Mouse (Mus musculus) intestine, postnatal 0 days (tissue): ENCODE measurements at regions not wholly inside any gene's neighbourhood (a gene's known extent, or its start where the extent isn't known, plus 50 kb on each side); places are given as distances from the start of the nearest gene placed in this dataset.

Experiments
- ATAC-seq: fragments of 200-750 bp; cut with Nextera tagmentation; 2 replicates; pipeline ENCODE4 v1.8.0; 2017; ENCODE audit warnings: mild to moderate bottlenecking, moderate TSS enrichment, moderate library complexity
- H3K27ac ChIP-seq: fragments of 300-500 bp; sonication (generic); 2 replicates; pipeline ENCODE4 v1.5.1; 2014; ENCODE audit warnings: mild to moderate bottlenecking, low read depth, low read length, moderate library complexity
- H3K27me3 ChIP-seq: fragments of 300-500 bp; sonication (generic); replicated peaks from 2 replicates; pipeline ENCODE4 v1.6.1; 2014; ENCODE audit warnings: low read length, mixed read lengths; ENCODE audit not compliant: control insufficient read depth, insufficient read depth
- H3K36me3 ChIP-seq: fragments of 300-500 bp; sonication (generic); 2 replicates; pipeline ENCODE4 v1.6.1; 2014; ENCODE audit warnings: mild to moderate bottlenecking, moderate library complexity; ENCODE audit not compliant: control insufficient read depth, insufficient read depth
- H3K4me1 ChIP-seq: fragments of 300-500 bp; sonication (generic); replicated peaks from 2 replicates; pipeline ENCODE4 v1.6.1; 2014; ENCODE audit warnings: antibody characterized with exemption, low read length, mixed read lengths; ENCODE audit not compliant: control insufficient read depth, insufficient read depth
- H3K4me2 ChIP-seq: fragments of 300-500 bp; sonication (generic); replicated peaks from 2 replicates; pipeline ENCODE4 v1.6.1; 2014; ENCODE audit warnings: low read depth, mild to moderate bottlenecking, moderate library complexity
- H3K4me3 ChIP-seq: fragments of 300-500 bp; sonication (generic); 2 replicates; pipeline ENCODE4 v1.5.1; 2014; ENCODE audit warnings: low read depth, low read length
- H3K9ac ChIP-seq: fragments of 300-500 bp; sonication (generic); 2 replicates; pipeline ENCODE4 v1.6.1; 2014; ENCODE audit warnings: mild to moderate bottlenecking, low read depth, low read length
- H3K9me3 ChIP-seq: fragments of 300-500 bp; sonication (generic); 2 replicates; pipeline ENCODE4 v1.6.1; 2016; ENCODE audit warnings: mixed run types; ENCODE audit not compliant: control insufficient read depth
- CTCF ChIP-seq: sonication (generic); IDR thresholded peaks from 2 replicates; pipeline ENCODE4 v1.5.1; 2016; ENCODE audit warnings: low read depth, mild to moderate bottlenecking, control low read depth, antibody characterized with exemption, moderate library complexity
- WGBS: fragments of 180-500 bp; shearing (Covaris S2); extraction: QIAGEN DNeasy Blood & Tissue Kit; methylation state at CpG from one replicate; pipeline ENCODE4 v1.1.7; 2014; 5-methylcytosine and 5-hydroxymethylcytosine counted together

DNA sequence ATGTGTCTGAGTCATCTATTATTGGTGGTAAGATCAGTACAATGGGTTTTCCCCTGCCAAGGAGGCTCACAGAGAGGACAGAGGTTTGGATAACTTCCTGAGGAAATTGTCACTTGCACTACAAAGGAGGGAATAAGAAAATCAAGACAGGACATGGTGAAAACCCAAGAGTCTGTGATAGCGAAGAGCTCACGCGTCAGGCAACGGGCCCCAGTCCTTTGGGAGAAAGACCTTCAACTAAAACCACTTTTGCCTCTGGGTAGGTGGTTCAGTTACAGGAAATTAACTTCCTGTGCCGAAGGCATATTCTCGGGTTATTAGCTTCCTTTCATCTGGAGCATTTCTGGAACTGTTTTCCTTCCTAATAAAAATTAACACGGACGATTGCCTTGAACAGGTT, 440.4 kb downstream of the Rnf144b start:
- no peaks in the 10 kb centered on the region for H3K36me3 ChIP-seq
- H3K9me3 ChIP-seq = no peaks in the 10 kb centered on the region
- no peaks in the 10 kb centered on the region for H3K27me3 ChIP-seq
- H3K4me1 ChIP-seq = no peaks in the 10 kb centered on the region
- no peak overlapping the region for H3K4me3 ChIP-seq
- 81% methylated on average over 8 of the region's 8 CpGs for WGBS
- TF ChIP-seq CTCF = no peak
- no peak overlapping the region for H3K4me2 ChIP-seq
- H3K27ac ChIP-seq = no peak overlapping the region
- no peak for ATAC-seq
- no peak overlapping the region for H3K9ac ChIP-seq

DNA sequence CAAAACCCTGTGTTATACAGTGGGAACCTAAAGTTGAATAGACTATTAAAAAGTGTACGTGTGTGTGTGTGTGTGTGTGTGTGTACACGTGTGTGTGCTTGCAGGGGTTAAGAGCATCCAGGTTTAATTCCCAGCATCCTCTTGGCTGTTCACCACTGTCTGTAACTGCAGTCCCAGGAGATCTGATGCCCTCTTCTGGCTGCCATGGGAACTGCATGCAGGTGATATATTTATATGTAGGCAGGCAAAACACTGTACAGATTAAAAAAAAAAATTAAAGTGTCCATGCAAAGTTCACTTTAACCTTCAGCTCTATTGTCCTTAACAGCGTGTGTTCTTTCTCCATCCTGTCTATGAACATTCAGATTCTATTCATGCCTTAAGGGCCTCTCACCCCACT, 454.1 kb downstream of the Rnf144b start:
- ATAC-seq = no peak

DNA sequence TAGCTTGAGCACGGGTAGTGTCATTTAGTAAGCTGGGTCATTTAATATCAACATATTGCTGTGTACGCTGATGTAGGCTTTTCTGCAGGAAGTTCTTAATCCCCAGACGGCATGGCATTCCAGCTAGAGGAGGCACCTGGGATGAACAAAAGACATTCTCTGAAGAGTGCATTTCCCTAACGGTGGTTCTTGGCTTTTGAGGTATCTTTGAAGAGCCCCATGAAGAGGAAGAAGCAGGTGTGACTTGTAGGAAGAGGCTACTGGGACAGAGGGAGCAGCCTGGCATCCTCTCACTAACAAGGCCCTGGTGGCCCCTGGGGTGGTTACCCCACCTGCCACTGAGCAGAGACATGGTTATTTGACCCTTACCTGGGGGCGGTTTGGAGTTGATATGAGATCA, 457.7 kb downstream of the Rnf144b start:
- Histone ChIP-seq H3K27ac (no peak overlapping the region), H3K4me3 (no peak overlapping the region), H3K27me3 (no peaks in the 10 kb centered on the region), H3K36me3 (no peaks in the 10 kb centered on the region), H3K9me3 (no peaks in the 10 kb centered on the region), H3K9ac (no peak overlapping the region), H3K4me2 (no peak overlapping the region), H3K4me1 (no peaks in the 10 kb centered on the region)
- no peak for ATAC-seq
- 73% methylated on average over 5 of the region's 5 CpGs for WGBS
- no peak for TF ChIP-seq CTCF

More for the DNA sequence above, 454.1 kb downstream of the Rnf144b start:
- Histone ChIP-seq H3K27me3 (no peaks in the 10 kb centered on the region), H3K27ac (no peak overlapping the region), H3K36me3 (no peaks in the 10 kb centered on the region), H3K4me1 (no peaks in the 10 kb centered on the region), H3K4me2 (no peak overlapping the region), H3K4me3 (no peak overlapping the region), H3K9me3 (no peaks in the 10 kb centered on the region), H3K9ac (no peak overlapping the region)
- peak; percentile 62 for TF ChIP-seq CTCF
- WGBS = 61% methylated on average over 3 of the region's 3 CpGs

DNA sequence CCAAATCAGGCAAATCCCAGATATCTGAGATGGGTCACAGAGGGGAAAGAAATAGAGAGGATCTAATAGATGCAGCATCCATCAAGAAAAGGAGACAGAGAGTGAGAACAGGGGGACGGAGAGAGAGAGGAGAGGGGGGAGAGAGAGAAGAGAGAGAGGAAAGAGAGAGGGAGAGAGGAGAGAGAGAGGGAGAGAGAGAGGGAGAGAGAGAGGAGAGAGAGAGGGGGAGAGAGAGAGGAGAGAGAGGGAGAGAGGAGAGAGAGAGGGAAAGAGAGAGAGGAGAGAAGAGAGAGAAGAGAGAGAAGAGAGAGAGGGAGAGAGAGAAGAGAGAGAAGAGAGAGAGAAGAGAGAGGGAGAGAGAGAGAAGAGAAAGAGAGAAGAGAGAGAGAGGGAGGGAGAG, 462.7 kb downstream of the Rnf144b start:
- Histone ChIP-seq H3K4me2 (no peak overlapping the region), H3K4me3 (no peak overlapping the region), H3K9ac (no peak overlapping the region), H3K27me3 (no peaks in the 10 kb centered on the region), H3K4me1 (no peaks in the 10 kb centered on the region), H3K9me3 (no peaks in the 10 kb centered on the region), H3K36me3 (no peaks in the 10 kb centered on the region), H3K27ac (no peak overlapping the region)
- no peak for TF ChIP-seq CTCF
- 71% methylated on average over 1 of the region's 1 CpGs for WGBS
- no peak for ATAC-seq

DNA sequence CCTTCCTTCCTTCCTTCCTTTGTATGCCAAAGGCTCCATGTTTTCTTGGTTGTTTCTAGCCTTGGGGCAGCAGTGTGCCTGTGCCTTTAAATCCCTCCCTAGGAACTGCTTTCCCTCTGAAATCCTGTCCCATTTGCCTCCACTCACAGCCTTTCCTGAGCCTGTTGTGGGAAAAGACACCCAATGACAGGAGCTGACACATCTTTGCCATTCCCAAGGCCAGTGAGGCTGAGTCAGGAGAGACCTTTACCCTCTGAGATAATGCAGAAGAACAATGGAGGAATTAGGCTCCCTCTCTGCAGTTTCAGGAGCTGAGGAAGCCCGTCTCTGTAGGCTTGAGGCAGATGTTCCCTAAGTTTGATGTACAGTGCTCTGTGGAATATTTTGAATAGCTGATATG, 480.2 kb downstream of the Rnf144b start:
- no peak for TF ChIP-seq CTCF

DNA sequence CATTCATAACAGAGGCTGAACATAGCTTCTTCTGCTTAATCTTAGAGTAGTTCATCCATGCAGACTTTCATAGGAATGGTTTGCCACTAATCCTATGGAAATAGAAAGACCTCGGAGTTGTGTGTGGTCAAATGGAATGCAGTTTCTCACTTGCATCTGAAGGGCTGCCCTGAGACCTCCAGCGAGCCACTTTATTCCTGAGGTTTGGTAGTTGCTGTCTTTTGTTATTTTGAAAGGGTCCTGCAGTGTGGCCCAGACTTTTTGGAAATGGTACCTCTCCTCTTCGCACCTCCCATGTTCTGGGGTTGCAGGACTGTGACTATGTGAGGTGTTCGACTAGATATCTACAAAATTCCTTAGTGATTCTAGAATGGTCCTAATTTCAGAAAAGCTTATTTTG, 489.0 kb downstream of the Rnf144b start:
- Histone ChIP-seq H3K27ac (no peak overlapping the region), H3K36me3 (no peaks in the 10 kb centered on the region), H3K9ac (no peak overlapping the region), H3K4me3 (no peak overlapping the region), H3K9me3 (no peaks in the 10 kb centered on the region), H3K27me3 (no peaks in the 10 kb centered on the region), H3K4me1 (no peaks in the 10 kb centered on the region), H3K4me2 (no peak overlapping the region)
- TF ChIP-seq CTCF = no peak
- 81% methylated on average over 4 of the region's 4 CpGs for WGBS
- ATAC-seq = no peak

More for the DNA sequence above, 480.2 kb downstream of the Rnf144b start:
- Histone ChIP-seq H3K27me3 (no peaks in the 10 kb centered on the region), H3K4me1 (no peaks in the 10 kb centered on the region), H3K36me3 (no peaks in the 10 kb centered on the region), H3K4me2 (no peak overlapping the region), H3K9ac (no peak overlapping the region), H3K4me3 (no peak overlapping the region), H3K27ac (no peak overlapping the region), H3K9me3 (no peaks in the 10 kb centered on the region)
- no peak for ATAC-seq
- 42% methylated on average over 1 of the region's 1 CpGs for WGBS

DNA sequence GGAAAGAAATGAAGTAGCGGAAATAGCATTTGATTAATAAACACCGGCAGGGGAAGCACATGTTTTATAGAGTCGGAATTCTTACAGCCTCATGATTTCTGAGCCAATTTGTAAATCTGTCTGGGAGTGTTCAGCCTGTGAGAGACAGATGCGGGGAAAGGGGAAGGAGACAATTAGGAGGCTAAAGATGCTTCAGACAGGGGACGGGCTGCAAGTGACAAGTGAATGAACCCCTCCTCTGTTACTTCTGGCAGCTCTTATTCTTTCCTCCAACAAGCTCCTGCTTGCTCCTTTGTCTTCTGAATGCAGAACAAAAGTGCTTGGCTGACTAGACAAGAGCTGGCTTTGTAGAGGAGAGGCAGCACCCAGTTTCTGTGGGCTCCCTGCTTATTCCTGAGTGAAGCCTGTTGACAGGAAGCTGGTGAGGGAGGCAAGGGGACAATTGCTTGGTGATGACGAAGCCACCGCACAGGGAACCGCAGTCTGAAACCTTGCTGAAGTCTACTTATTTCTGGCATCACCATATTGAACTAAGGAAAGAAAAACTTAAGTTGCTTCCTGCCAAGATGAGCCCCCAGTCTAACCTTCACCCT, 514.2 kb downstream of the Rnf144b start:
- H3K4me2 ChIP-seq = no peak overlapping the region
- ATAC-seq = no peak
- no peaks in the 10 kb centered on the region for H3K27me3 ChIP-seq
- no peak overlapping the region for H3K4me3 ChIP-seq
- WGBS = 68% methylated on average over 8 of the region's 8 CpGs
- no peaks in the 10 kb centered on the region for H3K36me3 ChIP-seq
- H3K9me3 ChIP-seq = no peaks in the 10 kb centered on the region
- no peaks in the 10 kb centered on the region for H3K4me1 ChIP-seq
- TF ChIP-seq CTCF = no peak
- no peak overlapping the region for H3K9ac ChIP-seq
- H3K27ac ChIP-seq = no peak overlapping the region
